Mouse (Mus musculus) limb, embryonic 12.5 days (tissue): ENCODE data around the gene Six3. TPM values are rescaled to one million over a fixed set of nuclear protein-coding genes. Genes with fewer than 3 reads are reported as not detected.

ENCODE experiments used
- ATAC-seq: fragments of 200-750 bp; cut with Nextera tagmentation; 2 replicates; pipeline ENCODE4 v1.8.0; 2017; ENCODE audit warnings: low read depth, moderate TSS enrichment; ENCODE audit not compliant: insufficient number of reproducible peaks, insufficient read depth, low FRiP score, low TSS enrichment
- H3K27ac ChIP-seq: fragments of 300-500 bp; sonication (generic); 2 replicates; pipeline ENCODE4 v1.5.1; 2016; ENCODE audit warnings: mild to moderate bottlenecking, moderate library complexity
- H3K27me3 ChIP-seq: fragments of 300-500 bp; sonication (generic); 2 replicates; pipeline ENCODE4 v1.6.1; 2016; ENCODE audit warnings: mild to moderate bottlenecking, moderate library complexity
- H3K36me3 ChIP-seq: fragments of 300-500 bp; sonication (generic); 2 replicates; pipeline ENCODE4 v1.6.1; 2016; ENCODE audit warnings: mild to moderate bottlenecking, moderate library complexity
- H3K4me1 ChIP-seq: fragments of 300-500 bp; sonication (generic); replicated peaks from 2 replicates; pipeline ENCODE4 v1.6.1; 2016
- H3K4me2 ChIP-seq: fragments of 300-500 bp; sonication (generic); 2 replicates; pipeline ENCODE4 v1.6.1; 2016; ENCODE audit warnings: mild to moderate bottlenecking, moderate library complexity
- H3K4me3 ChIP-seq: fragments of 300-500 bp; sonication (generic); replicated peaks from 2 replicates; pipeline ENCODE4 v1.5.1; 2016; ENCODE audit warnings: mild to moderate bottlenecking
- H3K9ac ChIP-seq: fragments of 300-500 bp; sonication (generic); replicated peaks from 2 replicates; pipeline ENCODE4 v1.6.1; 2016; ENCODE audit warnings: mild to moderate bottlenecking, moderate library complexity
- H3K9me3 ChIP-seq: fragments of 300-500 bp; sonication (generic); 2 replicates; pipeline ENCODE4 v1.6.1; 2016; ENCODE audit warnings: mild to moderate bottlenecking, moderate library complexity
- WGBS: fragments of 180-500 bp; shearing (Covaris S2); methylation state at CpG from one replicate; pipeline ENCODE4 v1.1.7; 2016; 5-methylcytosine and 5-hydroxymethylcytosine counted together
- polyA plus RNA-seq: library from polyadenylated mRNA; unstranded; fragments of >200 nt; fragmentation: Nextera tagmentation; extraction: Ambion mirVana; gene quantifications from 2 replicates; pipeline ENCODE4 v1.2.1, GENCODE M21; 2016

Six3 gene
- polyA plus RNA-seq, 1 experiment from 2014 or later = not detected

DNA sequence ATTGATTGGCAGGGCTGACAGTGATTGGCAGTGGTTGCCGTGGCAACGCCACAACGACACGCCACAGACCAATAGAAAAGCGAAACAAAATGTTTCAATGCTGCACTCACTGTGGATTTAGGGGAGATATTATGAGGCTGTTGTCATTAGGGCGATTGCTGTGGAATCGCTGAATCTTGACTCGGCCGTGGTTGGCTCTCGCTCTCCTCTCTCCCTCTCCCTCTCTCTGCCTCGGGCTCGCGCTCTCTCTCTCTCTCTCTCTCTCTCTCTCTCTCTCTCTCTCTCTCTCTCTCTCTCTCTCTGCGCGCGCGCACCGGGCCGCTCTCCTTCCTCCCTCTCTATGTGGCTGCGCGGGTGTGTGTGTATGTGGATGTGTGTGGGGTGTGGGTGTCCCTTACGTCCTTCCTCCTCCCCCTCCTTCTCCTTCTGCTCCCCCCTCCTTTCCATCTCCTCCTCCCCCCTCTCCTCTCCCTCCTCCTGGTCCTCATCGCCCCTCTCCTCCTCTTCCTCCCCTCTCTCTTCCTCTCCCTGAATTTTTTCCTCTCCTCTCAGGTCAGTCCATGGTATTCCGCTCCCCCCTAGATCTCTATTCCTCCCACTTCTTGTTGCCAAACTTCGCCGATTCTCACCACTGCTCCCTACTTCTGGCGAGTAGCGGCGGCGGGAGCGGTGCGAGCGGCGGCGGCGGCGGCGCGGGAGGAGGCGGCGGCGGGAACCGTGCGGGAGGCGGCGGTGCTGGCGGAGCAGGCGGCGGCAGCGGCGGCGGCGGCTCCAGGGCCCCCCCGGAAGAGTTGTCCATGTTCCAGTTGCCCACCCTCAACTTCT lies 7.5 kb downstream of the Six3 start:
- WGBS = under 1% methylated on average over 44 of the region's 54 CpGs
- Histone ChIP-seq H3K4me1 (peaks cover 34% of the 10 kb centered on the region), H3K4me2 (peak overlapping the region; percentile 56), H3K27ac (no peak overlapping the region), H3K9ac (no peak overlapping the region; the same call in 1 of the 2 replicates), H3K27me3 (peaks cover 95% of the 10 kb centered on the region), H3K4me3 (peak overlapping the region; percentile 33), H3K9me3 (no peaks in the 10 kb centered on the region), H3K36me3 (no peaks in the 10 kb centered on the region)
- no peak for ATAC-seq

- WGBS = under 1% methylated on average over 67 of the region's 67 CpGs
- Histone ChIP-seq H3K4me3 (peak overlapping the region; percentile 33), H3K9me3 (no peaks in the 10 kb centered on the region), H3K36me3 (no peaks in the 10 kb centered on the region), H3K4me1 (peaks cover 34% of the 10 kb centered on the region), H3K4me2 (peak overlapping the region; percentile 56), H3K9ac (no peak overlapping the region; the same call in 1 of the 2 replicates), H3K27ac (no peak overlapping the region), H3K27me3 (peaks cover 95% of the 10 kb centered on the region)
- no peak for ATAC-seq
Measured at GRCm38 (mm10) chr17:85621505-85622310, 8.3 kb downstream of the Six3 start.

DNA sequence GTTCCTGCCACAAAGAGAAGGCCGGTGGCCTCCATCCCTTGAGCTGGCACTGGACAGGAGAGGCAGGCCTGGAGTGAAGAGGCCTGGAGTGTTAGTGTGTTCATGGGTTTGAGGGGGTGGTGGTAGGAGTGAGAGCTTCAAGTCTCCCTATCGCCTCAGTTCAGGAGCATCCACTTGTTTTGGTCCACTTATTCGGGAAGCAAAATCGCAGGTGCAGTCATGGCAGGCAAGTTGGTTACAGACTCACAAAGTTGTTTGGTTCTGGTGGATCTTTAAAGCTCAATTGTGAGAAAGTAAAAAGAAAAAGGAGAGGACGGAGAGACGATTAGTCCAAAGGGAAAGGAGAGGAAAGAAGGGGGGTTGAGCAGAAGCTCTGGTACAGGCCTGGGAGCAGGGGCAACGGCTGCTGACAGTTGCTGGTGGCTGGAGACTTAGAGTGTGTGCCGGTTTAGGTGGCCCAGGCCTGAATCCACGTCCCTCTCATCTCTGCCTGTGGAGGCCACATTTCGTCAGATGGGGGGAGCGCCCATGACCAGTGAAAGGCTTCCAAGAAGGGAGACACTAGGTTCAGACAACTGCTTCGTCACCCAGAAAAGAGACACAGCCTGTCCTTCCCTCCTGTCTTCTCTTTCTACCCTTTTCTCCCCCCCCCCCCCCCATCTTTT lies 9.2 kb downstream of the Six3 start:
- peaks cover 95% of the 10 kb centered on the region for H3K27me3 ChIP-seq
- no peak for ATAC-seq
- no peak overlapping the region for H3K4me3 ChIP-seq
- H3K4me2 ChIP-seq = no peak overlapping the region
- peaks cover 32% of the 10 kb centered on the region for H3K4me1 ChIP-seq
- H3K9ac ChIP-seq = no peak overlapping the region
- WGBS = 4% methylated on average over 12 of the region's 12 CpGs
- H3K27ac ChIP-seq = no peak overlapping the region
- H3K9me3 ChIP-seq = no peaks in the 10 kb centered on the region
- H3K36me3 ChIP-seq = no peaks in the 10 kb centered on the region

- H3K9ac ChIP-seq = no peak overlapping the region
- H3K4me2 ChIP-seq = no peak overlapping the region
- peaks cover 95% of the 10 kb centered on the region for H3K27me3 ChIP-seq
- no peaks in the 10 kb centered on the region for H3K36me3 ChIP-seq
- ATAC-seq = no peak
- no peak overlapping the region for H3K27ac ChIP-seq
- H3K9me3 ChIP-seq = no peaks in the 10 kb centered on the region
- H3K4me1 ChIP-seq = peaks cover 24% of the 10 kb centered on the region
- WGBS = under 1% methylated on average over 45 of the region's 52 CpGs
- 0 out of 2 replicates have a peak overlapping the region, but pooled peaks have one; percentile 9 for H3K4me3 ChIP-seq
Measured at GRCm38 (mm10) chr17:85623161-85624050, 10.0 kb downstream of the Six3 start.

DNA sequence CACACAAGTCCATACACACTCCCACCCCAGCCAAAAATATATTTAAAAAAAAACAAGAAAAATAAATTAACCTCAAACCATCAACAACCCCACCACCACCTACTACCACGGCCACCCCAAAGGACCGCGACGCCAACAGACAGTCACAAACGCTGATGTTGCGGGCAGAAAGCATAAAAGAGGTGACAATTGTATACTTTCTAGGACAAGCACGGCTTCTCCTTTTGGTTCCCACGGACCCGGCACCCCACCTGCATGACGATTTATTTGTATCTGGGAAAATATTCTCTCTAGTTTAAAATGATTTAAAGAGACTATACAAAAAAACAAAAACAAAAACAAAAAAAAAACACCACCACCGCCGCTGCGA lies 10.6 kb downstream of the Six3 start:
- no peaks in the 10 kb centered on the region for H3K36me3 ChIP-seq
- H3K27ac ChIP-seq = no peak overlapping the region
- H3K27me3 ChIP-seq = peaks cover 95% of the 10 kb centered on the region
- peaks cover 20% of the 10 kb centered on the region for H3K4me1 ChIP-seq
- under 1% methylated on average over 13 of the region's 13 CpGs for WGBS
- no peak overlapping the region for H3K9ac ChIP-seq
- no peak overlapping the region for H3K4me3 ChIP-seq
- H3K4me2 ChIP-seq = no peak overlapping the region
- H3K9me3 ChIP-seq = no peaks in the 10 kb centered on the region
- no peak for ATAC-seq

- no peak for ATAC-seq
- Histone ChIP-seq H3K9me3 (no peaks in the 10 kb centered on the region), H3K4me2 (no peak overlapping the region), H3K27ac (no peak overlapping the region), H3K4me1 (peaks cover 20% of the 10 kb centered on the region), H3K27me3 (peaks cover 95% of the 10 kb centered on the region), H3K4me3 (no peak overlapping the region), H3K36me3 (no peaks in the 10 kb centered on the region), H3K9ac (no peak overlapping the region)
- WGBS = under 1% methylated on average over 26 of the region's 26 CpGs
Measured at GRCm38 (mm10) chr17:85624981-85625940, 11.9 kb downstream of the Six3 start.

DNA sequence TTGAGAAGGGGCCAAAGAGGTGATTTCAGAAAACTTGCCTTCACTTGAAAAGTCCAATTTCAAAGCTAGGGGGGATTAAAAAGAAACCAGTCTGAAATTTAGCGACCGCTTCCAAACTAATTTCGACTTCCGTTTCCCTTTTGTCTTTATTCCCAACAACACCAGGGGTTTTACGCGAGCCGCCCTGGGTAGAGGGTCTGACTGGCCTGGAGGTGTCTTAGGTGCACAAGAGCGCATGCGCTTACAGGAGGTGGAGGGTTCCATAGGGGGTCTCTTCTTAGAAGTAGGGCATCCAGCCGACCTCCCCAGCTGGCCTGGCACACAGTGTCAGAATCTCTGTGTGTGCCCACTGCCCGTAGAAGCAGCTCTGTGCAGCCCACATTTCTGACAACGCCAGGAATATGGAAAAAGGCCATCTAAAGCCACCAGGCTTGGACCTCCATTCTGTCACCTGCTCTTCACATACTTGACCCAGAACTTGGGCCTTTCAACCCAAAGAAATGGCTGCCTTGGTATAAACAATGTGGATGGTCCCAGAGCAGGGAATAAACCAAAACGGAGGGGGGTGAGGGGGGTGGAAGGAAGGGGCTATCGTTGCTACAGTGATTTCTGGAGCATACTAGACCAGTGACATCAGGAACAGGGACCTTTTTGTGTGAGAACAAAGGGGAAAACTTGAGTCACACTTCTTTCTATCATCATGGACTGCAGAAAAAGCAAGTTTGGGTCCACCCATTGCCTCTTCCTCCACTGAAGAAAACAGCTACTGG lies 12.9 kb downstream of the Six3 start:
- H3K4me3 ChIP-seq = no peak overlapping the region
- 4% methylated on average over 14 of the region's 14 CpGs for WGBS
- no peak for ATAC-seq
- H3K4me1 ChIP-seq = peaks cover 13% of the 10 kb centered on the region
- H3K9ac ChIP-seq = no peak overlapping the region
- no peaks in the 10 kb centered on the region for H3K36me3 ChIP-seq
- H3K4me2 ChIP-seq = no peak overlapping the region
- H3K9me3 ChIP-seq = no peaks in the 10 kb centered on the region
- H3K27ac ChIP-seq = no peak overlapping the region
- H3K27me3 ChIP-seq = peaks cover 95% of the 10 kb centered on the region

DNA sequence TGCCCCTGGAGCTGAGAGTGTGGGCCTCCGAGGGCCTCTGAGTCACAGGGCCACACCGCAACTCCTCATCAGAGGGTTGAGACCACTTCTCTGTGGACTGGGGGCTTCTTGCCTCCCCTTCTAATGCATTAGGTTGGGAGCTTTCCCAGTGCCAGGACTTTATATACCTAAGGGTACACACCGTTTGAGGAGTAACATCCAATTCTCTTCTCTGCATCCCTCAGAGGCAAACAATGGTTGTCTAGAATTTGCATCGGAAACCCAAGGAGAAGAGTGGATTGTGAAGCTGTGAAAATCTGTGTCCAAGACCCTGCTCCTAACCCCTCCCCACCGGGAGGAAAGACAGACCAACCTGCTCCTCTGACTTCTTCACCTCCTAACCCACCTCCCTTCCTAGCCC lies 14.3 kb downstream of the Six3 start:
- peaks cover 5% of the 10 kb centered on the region; the same call in 1 of the 2 replicates for H3K4me1 ChIP-seq
- ATAC-seq = no peak
- H3K4me2 ChIP-seq = no peak overlapping the region
- 41% methylated on average over 5 of the region's 5 CpGs for WGBS
- no peak overlapping the region for H3K4me3 ChIP-seq
- no peaks in the 10 kb centered on the region for H3K9me3 ChIP-seq
- no peak overlapping the region for H3K27ac ChIP-seq
- H3K27me3 ChIP-seq = peaks cover 95% of the 10 kb centered on the region
- no peak overlapping the region for H3K9ac ChIP-seq
- no peaks in the 10 kb centered on the region for H3K36me3 ChIP-seq

DNA sequence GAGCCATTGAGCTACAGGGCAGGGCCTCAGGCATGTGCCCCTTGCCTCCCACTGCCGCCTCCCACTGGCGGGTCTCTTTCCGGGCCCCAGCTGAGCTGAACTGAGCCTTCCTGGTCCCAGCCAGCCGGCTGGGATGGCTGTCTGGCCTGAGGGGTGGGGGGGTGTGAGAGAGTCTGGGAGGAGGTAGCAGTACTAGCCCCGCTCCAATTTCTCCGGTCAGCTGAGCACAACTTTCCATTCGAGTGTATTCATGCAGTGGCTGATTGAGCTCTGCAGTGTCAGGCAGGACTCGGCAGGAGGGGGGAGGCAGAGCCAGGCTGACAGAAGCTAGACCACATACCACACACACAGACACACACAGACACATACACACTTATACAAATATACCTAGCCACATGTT lies 15.4 kb downstream of the Six3 start:
- no peak overlapping the region for H3K27ac ChIP-seq
- H3K4me2 ChIP-seq = no peak overlapping the region
- WGBS = 18% methylated on average over 8 of the region's 8 CpGs
- no peaks in the 10 kb centered on the region for H3K36me3 ChIP-seq
- H3K27me3 ChIP-seq = peaks cover 92% of the 10 kb centered on the region
- H3K4me3 ChIP-seq = no peak overlapping the region
- no peak for ATAC-seq
- H3K4me1 ChIP-seq = no peaks in the 10 kb centered on the region
- no peak overlapping the region for H3K9ac ChIP-seq
- H3K9me3 ChIP-seq = no peaks in the 10 kb centered on the region
